Mouse (Mus musculus) liver, embryonic 12.5 days (tissue): ENCODE results near the gene Olfr624. TPM values are rescaled to one million over a fixed set of nuclear protein-coding genes. Genes with fewer than 3 reads are reported as not detected.
A peak's percentile ranks its signal among the peaks of the same experiment; 100 is the strongest.
"Not testable (repeated sequence)": the region's sequence is repeated elsewhere in the genome, so short reads cannot be mapped to it uniquely, and the experiment has no call there.

Experiments
- ATAC-seq: fragments of 200-750 bp; cut with Nextera tagmentation; 2 replicates; pipeline ENCODE4 v1.8.0; 2017; ENCODE audit warnings: moderate number of reproducible peaks, mild to moderate bottlenecking, moderate library complexity
- H3K27ac ChIP-seq: fragments of 300-500 bp; sonication (generic); 2 replicates; pipeline ENCODE4 v1.5.1; 2016; ENCODE audit warnings: mild to moderate bottlenecking
- H3K27me3 ChIP-seq: fragments of 300-500 bp; sonication (generic); replicated peaks from 2 replicates; pipeline ENCODE4 v1.6.1; 2016; ENCODE audit warnings: mild to moderate bottlenecking, moderate library complexity
- H3K36me3 ChIP-seq: fragments of 300-500 bp; sonication (generic); 2 replicates; pipeline ENCODE4 v1.6.1; 2016; ENCODE audit warnings: mild to moderate bottlenecking, moderate library complexity
- H3K4me1 ChIP-seq: fragments of 300-500 bp; sonication (generic); 2 replicates; pipeline ENCODE4 v1.6.1; 2016
- H3K4me2 ChIP-seq: fragments of 300-500 bp; sonication (generic); 2 replicates; pipeline ENCODE4 v1.6.1; 2016; ENCODE audit warnings: mild to moderate bottlenecking, moderate library complexity
- H3K4me3 ChIP-seq: fragments of 300-500 bp; sonication (generic); 2 replicates; pipeline ENCODE4 v1.5.1; 2016; ENCODE audit warnings: mild to moderate bottlenecking, moderate library complexity
- H3K9ac ChIP-seq: fragments of 300-500 bp; sonication (generic); 2 replicates; pipeline ENCODE4 v1.6.1; 2016; ENCODE audit warnings: mild to moderate bottlenecking, moderate library complexity
- H3K9me3 ChIP-seq: fragments of 300-500 bp; sonication (generic); replicated peaks from 2 replicates; pipeline ENCODE4 v1.6.1; 2016; ENCODE audit warnings: mild to moderate bottlenecking, moderate library complexity
- WGBS: fragments of 180-500 bp; shearing (Covaris S2); methylation state at CpG from one replicate; pipeline ENCODE4 v1.1.7; 2016; ENCODE audit not compliant: insufficient replicate concordance; 5-methylcytosine and 5-hydroxymethylcytosine counted together
- polyA plus RNA-seq: library from polyadenylated mRNA; unstranded; fragments of >200 nt; fragmentation: Nextera tagmentation; extraction: Ambion mirVana; gene quantifications from 2 replicates; pipeline ENCODE4 v1.2.1, GENCODE M21; 2016

Gene Olfr624
- polyA plus RNA-seq, result not detected in 2 replicates

DNA sequence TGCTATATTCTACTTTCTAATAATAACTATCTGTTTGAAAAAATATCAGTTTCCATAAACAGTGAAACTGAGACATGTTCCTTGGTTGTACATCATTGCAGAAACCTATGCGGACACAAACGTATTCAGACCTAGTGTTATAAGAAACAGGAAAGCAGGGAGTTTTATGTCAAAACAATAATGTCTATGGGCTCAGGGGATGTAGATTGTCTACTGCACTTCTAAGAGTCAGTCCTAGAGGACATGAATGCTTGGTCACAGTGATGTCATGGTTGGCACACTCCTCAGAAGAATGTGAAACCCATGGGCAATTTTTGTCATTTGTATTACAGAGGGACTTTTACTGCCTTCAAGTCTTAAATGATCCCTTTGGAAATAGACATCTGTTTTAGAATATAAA is at the start of gene Olfr624:
TSS of gene Olfr624 (minus strand) at position 101 of the 400 bp plus-strand sequence.
- Histone ChIP-seq H3K27me3 (no peaks in the 10 kb centered on the region), H3K9me3 (no peaks in the 10 kb centered on the region), H3K36me3 (no peaks in the 10 kb centered on the region), H3K4me3 (no peak within 1 kb of the TSS), H3K9ac (no peak within 1 kb of the TSS), H3K27ac (no peak within 1 kb of the TSS), H3K4me2 (no peak within 1 kb of the TSS), H3K4me1 (no peaks in the 10 kb centered on the region)
- ATAC-seq, result no peak
- 76% methylated on average over 2 of the region's 2 CpGs for WGBS

DNA sequence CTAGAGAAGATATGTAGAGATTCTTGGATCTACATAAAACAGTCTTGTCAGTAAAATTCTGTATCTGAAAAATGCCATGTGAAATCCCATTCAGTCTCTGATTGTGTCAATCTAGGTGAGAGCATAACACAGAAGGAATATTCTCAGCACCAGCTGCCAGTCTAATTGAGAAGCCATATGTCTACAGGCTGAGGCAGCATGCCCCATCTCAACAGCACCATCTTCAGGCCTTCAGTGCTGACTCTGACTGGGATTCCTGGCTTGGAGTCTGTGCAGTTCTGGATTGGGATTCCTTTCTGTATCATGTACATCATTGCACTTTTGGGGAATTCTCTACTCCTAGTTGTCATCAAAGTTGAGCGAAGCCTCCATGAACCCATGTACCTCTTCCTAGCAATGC is 45.4 kb upstream of the Olfr624 start:
- H3K4me1 ChIP-seq, ATAC-seq, H3K36me3 ChIP-seq, H3K9ac ChIP-seq, H3K4me2 ChIP-seq, H3K4me3 ChIP-seq, H3K27ac ChIP-seq, H3K9me3 ChIP-seq, H3K27me3 ChIP-seq: not testable (repeated sequence)
- 83% methylated on average over 1 of the region's 1 CpGs for WGBS

DNA sequence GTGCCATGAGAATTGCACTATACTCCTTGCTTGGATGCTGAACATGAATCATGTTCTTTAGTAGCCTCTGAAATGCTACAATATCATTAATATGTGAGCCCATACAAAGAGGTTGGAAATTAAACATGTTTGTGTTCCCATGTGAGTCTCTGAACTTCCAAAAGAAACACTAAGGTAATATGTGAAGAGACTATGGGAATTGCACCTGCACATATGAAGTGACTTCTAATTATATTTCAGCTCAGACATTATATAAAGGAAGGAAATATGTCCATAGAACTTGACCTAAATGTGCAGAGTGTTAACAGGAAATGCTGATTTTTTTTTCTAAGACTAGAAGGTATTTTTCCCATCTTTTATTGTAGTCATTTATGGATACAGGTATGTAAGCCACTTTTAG is 43.4 kb upstream of the Olfr624 start, which contains the start of gene Olfr243:
TSS of gene Olfr243 (plus strand) at position 301 of the 400 bp plus-strand sequence.
- H3K27me3 ChIP-seq, result no peaks in the 10 kb centered on the region
- H3K27ac ChIP-seq, result no peak within 1 kb of the TSS
- no peaks in the 10 kb centered on the region for H3K9me3 ChIP-seq
- no peak within 1 kb of the TSS for H3K9ac ChIP-seq
- H3K4me2 ChIP-seq, result no peak within 1 kb of the TSS
- H3K4me1 ChIP-seq, result no peaks in the 10 kb centered on the region
- ATAC-seq, result no peak
- no peaks in the 10 kb centered on the region for H3K36me3 ChIP-seq
- H3K4me3 ChIP-seq, result no peak within 1 kb of the TSS

DNA sequence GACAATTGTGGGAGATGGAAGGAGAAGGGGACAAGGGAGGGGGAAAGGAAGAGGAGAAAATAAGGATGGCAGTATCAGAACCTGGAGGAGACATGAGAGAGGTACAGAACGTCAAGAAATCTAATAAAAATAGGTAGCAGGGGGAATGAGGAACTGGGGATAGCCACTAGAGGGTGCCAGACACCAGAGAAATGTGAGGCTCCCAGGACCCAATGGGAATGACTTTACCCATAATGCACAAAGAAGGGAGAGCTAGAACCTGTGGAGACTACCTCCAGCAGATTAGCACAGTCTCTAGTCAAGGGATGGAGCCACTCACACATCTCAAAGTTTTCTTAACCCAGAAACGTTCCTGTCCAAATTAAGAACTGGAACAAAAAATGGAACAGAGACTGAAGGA is 41.0 kb upstream of the Olfr624 start:
- Histone ChIP-seq H3K4me1 (no peaks in the 10 kb centered on the region), H3K27ac (no peak overlapping the region), H3K36me3 (no peaks in the 10 kb centered on the region), H3K4me3 (no peak overlapping the region), H3K4me2 (no peak overlapping the region), H3K9me3 (no peaks in the 10 kb centered on the region), H3K9ac (no peak overlapping the region), H3K27me3 (no peaks in the 10 kb centered on the region)
- peak; percentile 58 for ATAC-seq
- WGBS, result 32% methylated on average over 2 of the region's 2 CpGs

DNA sequence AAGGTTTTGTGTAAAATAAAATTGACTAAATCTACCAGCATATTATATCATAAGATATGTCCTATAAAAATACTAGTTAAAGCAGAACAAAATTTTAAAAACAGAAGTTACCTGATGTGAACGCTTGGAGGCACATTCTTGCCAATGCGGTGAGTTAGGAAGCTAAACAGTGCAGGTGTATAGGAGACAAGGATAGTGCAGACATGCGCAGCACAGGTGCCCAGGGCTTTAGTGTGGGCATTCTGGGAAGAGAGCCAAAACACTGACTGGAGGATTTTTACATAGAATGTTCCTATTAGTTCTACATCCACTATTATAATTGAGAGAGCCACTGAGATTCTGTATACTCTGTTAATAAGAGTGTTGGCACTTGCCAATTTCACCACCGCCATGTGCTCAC is 28.5 kb upstream of the Olfr624 start:
- WGBS, result 84% methylated on average over 4 of the region's 4 CpGs
- Histone ChIP-seq H3K4me1 (no peaks in the 10 kb centered on the region), H3K4me2 (no peak overlapping the region), H3K36me3 (no peaks in the 10 kb centered on the region), H3K9ac (no peak overlapping the region), H3K27ac (no peak overlapping the region), H3K4me3 (no peak overlapping the region), H3K9me3 (no peaks in the 10 kb centered on the region), H3K27me3 (no peaks in the 10 kb centered on the region)
- no peak for ATAC-seq

DNA sequence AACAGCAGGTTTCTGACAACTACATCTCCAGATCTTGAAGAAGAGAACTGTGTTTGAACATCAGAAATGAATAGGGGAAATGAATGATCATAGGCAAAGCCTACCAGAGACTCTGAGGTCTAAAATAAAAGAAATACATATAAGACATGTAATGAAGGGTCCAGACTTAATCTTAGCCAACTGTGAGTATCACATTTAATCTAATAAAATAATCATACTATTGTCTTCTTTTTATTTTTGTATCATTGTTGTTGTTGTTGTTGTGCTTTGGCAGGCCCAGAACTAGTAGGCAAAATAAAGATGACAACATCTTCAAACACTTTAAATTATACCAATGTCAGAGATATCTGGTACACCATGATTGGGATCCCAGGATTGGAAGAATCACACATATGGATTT is 11.4 kb upstream of the Olfr624 start, which contains the start of gene Olfr625-ps1:
TSS of gene Olfr625-ps1 (plus strand) at position 301 of the 400 bp plus-strand sequence.
- Histone ChIP-seq H3K4me3 (no peak within 1 kb of the TSS), H3K36me3 (no peaks in the 10 kb centered on the region), H3K9ac (no peak within 1 kb of the TSS), H3K4me2 (no peak within 1 kb of the TSS), H3K9me3 (no peaks in the 10 kb centered on the region), H3K27ac (no peak within 1 kb of the TSS), H3K4me1 (no peaks in the 10 kb centered on the region), H3K27me3 (no peaks in the 10 kb centered on the region)
- no peak for ATAC-seq

DNA sequence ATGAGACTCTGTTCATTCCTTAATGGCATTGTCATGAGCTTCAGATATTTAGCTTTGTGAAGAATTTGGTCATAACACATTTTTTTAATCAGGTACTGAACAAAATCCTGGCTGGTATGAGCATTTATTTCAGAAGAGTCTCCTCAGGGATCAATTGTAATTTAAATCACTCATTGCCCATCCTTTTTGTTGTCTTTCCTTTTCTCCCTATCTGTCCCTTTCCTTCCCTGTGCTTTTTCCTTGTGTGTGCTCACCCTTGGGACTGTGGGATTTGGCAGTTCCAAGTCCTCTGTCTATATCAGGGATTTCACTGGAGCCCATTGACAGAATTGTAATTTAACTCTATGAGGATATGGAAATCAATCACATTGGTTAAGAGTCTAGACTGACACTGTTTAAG is 7.4 kb downstream of the Olfr624 start, which contains the start of gene Olfr623:
TSS of gene Olfr623 (minus strand) at position 101 of the 400 bp plus-strand sequence.
- no peaks in the 10 kb centered on the region for H3K27me3 ChIP-seq
- no peak within 1 kb of the TSS for H3K27ac ChIP-seq
- no peaks in the 10 kb centered on the region for H3K4me1 ChIP-seq
- no peak within 1 kb of the TSS for H3K4me2 ChIP-seq
- no peak within 1 kb of the TSS for H3K9ac ChIP-seq
- no peaks in the 10 kb centered on the region for H3K36me3 ChIP-seq
- no peaks in the 10 kb centered on the region for H3K9me3 ChIP-seq
- H3K4me3 ChIP-seq, result no peak within 1 kb of the TSS
- ATAC-seq, result no peak

DNA sequence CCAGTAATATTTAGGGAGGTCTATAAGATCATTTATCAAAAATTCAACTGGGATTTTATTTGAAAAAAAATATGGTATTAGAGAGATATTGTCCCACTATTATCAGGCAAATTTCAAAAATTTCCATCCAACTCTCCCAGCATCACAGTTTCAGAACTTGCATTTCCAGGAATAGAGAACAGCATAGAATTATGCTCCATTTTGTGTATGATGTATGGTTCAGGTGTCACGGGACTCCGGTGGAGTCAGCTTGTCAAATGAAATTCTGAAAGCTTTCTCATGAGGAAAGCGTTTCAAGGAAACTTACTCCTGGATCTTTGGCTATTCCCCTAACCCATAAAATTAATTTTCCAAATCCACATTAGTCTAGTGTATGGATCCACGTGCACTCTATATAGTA is 26.9 kb downstream of the Olfr624 start:
- Histone ChIP-seq H3K9me3 (no peaks in the 10 kb centered on the region), H3K9ac (no peak overlapping the region), H3K4me2 (no peak overlapping the region), H3K4me1 (no peaks in the 10 kb centered on the region), H3K36me3 (no peaks in the 10 kb centered on the region), H3K27me3 (no peaks in the 10 kb centered on the region), H3K27ac (no peak overlapping the region), H3K4me3 (no peak overlapping the region)
- WGBS, result 61% methylated on average over 4 of the region's 4 CpGs
- ATAC-seq, result no peak

DNA sequence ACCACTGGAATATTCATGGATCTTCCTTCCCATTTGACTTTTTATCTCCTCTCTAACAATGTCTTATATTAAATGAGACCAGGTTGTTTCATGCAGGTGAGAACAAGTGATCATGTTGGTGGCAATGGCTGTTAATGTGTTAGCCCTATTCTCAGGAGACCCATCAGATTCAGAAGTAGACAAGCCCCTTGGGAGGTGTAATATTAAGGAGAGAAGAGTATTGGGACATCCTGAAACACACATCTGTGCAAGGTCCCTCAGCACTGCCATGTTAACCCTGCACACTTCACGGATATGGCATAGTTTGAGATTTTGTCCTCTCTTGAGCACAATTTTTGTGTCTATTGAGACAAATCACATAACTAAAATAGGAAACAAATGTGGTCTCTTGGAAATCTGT is 28.4 kb downstream of the Olfr624 start, which contains the start of gene Olfr622:
TSS of gene Olfr622 (minus strand) at position 101 of the 400 bp plus-strand sequence.
- no peak within 1 kb of the TSS for H3K4me2 ChIP-seq
- no peaks in the 10 kb centered on the region for H3K4me1 ChIP-seq
- H3K9ac ChIP-seq, result no peak within 1 kb of the TSS
- H3K36me3 ChIP-seq, result no peaks in the 10 kb centered on the region
- H3K9me3 ChIP-seq, result no peaks in the 10 kb centered on the region
- H3K27ac ChIP-seq, result no peak within 1 kb of the TSS
- H3K27me3 ChIP-seq, result no peaks in the 10 kb centered on the region
- ATAC-seq, result no peak
- WGBS, result 50% methylated on average over 1 of the region's 1 CpGs
- H3K4me3 ChIP-seq, result no peak within 1 kb of the TSS

DNA sequence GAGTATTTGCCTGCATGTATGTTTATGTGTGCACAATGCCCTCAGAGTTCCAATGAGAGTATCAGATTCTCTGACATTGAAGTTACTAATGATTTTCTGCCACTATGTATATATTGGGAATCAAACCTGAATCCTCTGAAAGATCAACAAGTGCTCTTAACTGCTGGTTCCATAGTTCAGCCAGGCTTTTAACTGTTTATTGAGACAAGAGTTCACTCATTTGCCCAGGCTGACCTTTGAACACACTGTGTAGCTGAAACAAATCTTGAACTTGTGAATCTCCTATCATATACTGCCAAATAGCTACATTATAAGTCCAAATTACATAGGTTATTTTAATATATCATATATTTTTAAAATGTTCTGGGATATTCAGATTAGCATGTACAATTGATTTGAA is 34.2 kb downstream of the Olfr624 start:
- no peaks in the 10 kb centered on the region for H3K27me3 ChIP-seq
- no peak overlapping the region for H3K27ac ChIP-seq
- H3K9me3 ChIP-seq, result no peaks in the 10 kb centered on the region
- H3K4me2 ChIP-seq, result no peak overlapping the region
- H3K9ac ChIP-seq, result no peak overlapping the region
- ATAC-seq, result no peak
- no peak overlapping the region for H3K4me3 ChIP-seq
- no peaks in the 10 kb centered on the region for H3K4me1 ChIP-seq
- H3K36me3 ChIP-seq, result no peaks in the 10 kb centered on the region

Other genes with a start within 250 kb of the Olfr624 start
- gene Olfr605, start 225.8 kb downstream of the Olfr624 start, polyA plus RNA-seq, result not detected in 2 replicates
- gene Olfr606, start 222.1 kb downstream of the Olfr624 start, polyA plus RNA-seq, result not detected in 2 replicates
- gene Olfr607, start 207.0 kb downstream of the Olfr624 start, polyA plus RNA-seq, result not detected in 2 replicates
- not detected in 2 replicates for gene Olfr608, start 201.3 kb downstream of the Olfr624 start, polyA plus RNA-seq
- not detected in 2 replicates for gene Olfr609, start 173.1 kb downstream of the Olfr624 start, polyA plus RNA-seq
- gene Olfr610, start 159.1 kb downstream of the Olfr624 start, polyA plus RNA-seq, result not detected in 2 replicates
- not detected in 2 replicates for gene Olfr611, start 150.3 kb downstream of the Olfr624 start, polyA plus RNA-seq
- gene Olfr612, start 128.5 kb downstream of the Olfr624 start, polyA plus RNA-seq, result not detected in 2 replicates
- not detected in 2 replicates for gene Olfr613, start 123.1 kb downstream of the Olfr624 start, polyA plus RNA-seq
- not detected in 2 replicates for gene Olfr615, start 115.1 kb downstream of the Olfr624 start, polyA plus RNA-seq
- gene Olfr616, start 102.0 kb downstream of the Olfr624 start, polyA plus RNA-seq, result not detected in 2 replicates
- not detected in 2 replicates for gene Olfr617, start 98.1 kb downstream of the Olfr624 start, polyA plus RNA-seq
- gene Olfr618, start 81.1 kb downstream of the Olfr624 start, polyA plus RNA-seq, result not detected in 2 replicates
- not detected in 2 replicates for gene Olfr619, start 70.6 kb downstream of the Olfr624 start, polyA plus RNA-seq
- not detected in 2 replicates for gene Olfr620, start 58.7 kb downstream of the Olfr624 start, polyA plus RNA-seq
- not detected in 2 replicates for gene Olfr622, start 28.5 kb downstream of the Olfr624 start, polyA plus RNA-seq
- gene Olfr623, start 7.5 kb downstream of the Olfr624 start, polyA plus RNA-seq, result not detected in 2 replicates
- gene Olfr625-ps1, start 11.5 kb upstream of the Olfr624 start, polyA plus RNA-seq, result not detected in 2 replicates
- not detected in 2 replicates for gene Olfr243, start 43.5 kb upstream of the Olfr624 start, polyA plus RNA-seq
- gene Olfr628, start 59.2 kb upstream of the Olfr624 start, polyA plus RNA-seq, result not detected in 2 replicates
- 0.05 TPM in 1 of 2 replicates, not detected in the other for gene Olfr629, start 73.8 kb upstream of the Olfr624 start, polyA plus RNA-seq
- gene Olfr630, start 86.1 kb upstream of the Olfr624 start, polyA plus RNA-seq, result not detected in 2 replicates
- gene Olfr69, start 100.4 kb upstream of the Olfr624 start, polyA plus RNA-seq, result not detected in 2 replicates
- not detected in 2 replicates for gene Olfr68, start 108.5 kb upstream of the Olfr624 start, polyA plus RNA-seq
- gene Olfr67, start 120.6 kb upstream of the Olfr624 start, polyA plus RNA-seq, result not detected in 2 replicates
- gene Hbb-bt, start 142.8 kb upstream of the Olfr624 start, polyA plus RNA-seq, result 37,996 and 38,837 TPM in 2 replicates
- gene Hbb-bs, start 156.9 kb upstream of the Olfr624 start, polyA plus RNA-seq, result 70,723 and 73,152 TPM in 2 replicates
- gene Hbb-bh2, start 169.3 kb upstream of the Olfr624 start, polyA plus RNA-seq, result 0.72 and 1.2 TPM in 2 replicates
- gene Hbb-bh1, start 172.0 kb upstream of the Olfr624 start, polyA plus RNA-seq, result 1,392 and 1,481 TPM in 2 replicates
- 9,927 and 10,875 TPM in 2 replicates for gene Hbb-y, start 182.0 kb upstream of the Olfr624 start, polyA plus RNA-seq
- not detected in 2 replicates for gene Olfr66, start 215.1 kb upstream of the Olfr624 start, polyA plus RNA-seq
- not detected in 2 replicates for gene Olfr64, start 223.3 kb upstream of the Olfr624 start, polyA plus RNA-seq
- not detected in 2 replicates for gene Olfr65, start 232.3 kb upstream of the Olfr624 start, polyA plus RNA-seq